In genomic region chr11:103910531-103910930, GRCm38 (mm10) we compare ENCODE assay signal across 17 mouse cellular contexts.
"Had no signal": no experiment of that assay in that cellular context is flagged by ENCODE, and none has a peak within 500 bp of the region (broad histone marks: within the 10 kb centered on the region; RNA-seq: fewer than 3 reads in every experiment).

No protein-coding gene starts in this region.

- DNase-seq: liver, postnatal 0 days; lung, adult 2 months; lung, postnatal 14 days; right cerebral cortex, postnatal 14 days; thymus, adult 2 months; thymus, postnatal 25 days; thymus, postnatal 4 days had no signal

- H3K9ac ChIP-seq: liver, embryonic 15.5 days; liver, postnatal 0 days; lung, embryonic 15.5 days; midbrain, embryonic 13.5 days; midbrain, embryonic 15.5 days; neural tube, embryonic 12.5 days; stomach, embryonic 15.5 days had no signal

- H3K4me2 ChIP-seq: liver, embryonic 15.5 days; lung, embryonic 15.5 days; midbrain, embryonic 13.5 days; midbrain, embryonic 15.5 days; neural tube, embryonic 12.5 days; stomach, embryonic 15.5 days had no signal

- H3K9me3 ChIP-seq: liver, embryonic 15.5 days; lung, embryonic 15.5 days; megakaryocyte, embryonic 14.5 days; midbrain, embryonic 13.5 days; midbrain, embryonic 15.5 days; neural tube, embryonic 12.5 days; stomach, embryonic 15.5 days had no signal

- H3K4me1 ChIP-seq: liver, embryonic 15.5 days; lung, embryonic 15.5 days; neural tube, embryonic 12.5 days; stomach, embryonic 15.5 days had no signal

- H3K4me3 ChIP-seq: liver, embryonic 15.5 days; lung, embryonic 15.5 days; megakaryocyte, embryonic 14.5 days; midbrain, embryonic 13.5 days; midbrain, embryonic 15.5 days; neural tube, embryonic 12.5 days; stomach, embryonic 15.5 days had no signal

- H3K27me3 ChIP-seq: liver, embryonic 15.5 days; lung, embryonic 15.5 days; megakaryocyte, embryonic 14.5 days; midbrain, embryonic 13.5 days; midbrain, embryonic 15.5 days; neural tube, embryonic 12.5 days; stomach, embryonic 15.5 days had no signal

- ATAC-seq: liver, postnatal 0 days; lung, postnatal 0 days; midbrain, embryonic 15.5 days had no signal

- H3K27ac ChIP-seq: liver, embryonic 15.5 days; lung, embryonic 15.5 days; macrophage; midbrain, embryonic 13.5 days; midbrain, embryonic 15.5 days; neural tube, embryonic 12.5 days; stomach, embryonic 15.5 days; stomach, postnatal 0 days had no signal
